Mouse (Mus musculus): ENCODE results near the gene Gadd45gip1. TPM values are rescaled to one million over a fixed set of nuclear protein-coding genes. Genes with fewer than 3 reads are reported as not detected.

The Gadd45gip1 gene
- polyA plus RNA-seq, 1 experiment from 2014 or later = 61.7 TPM

DNA sequence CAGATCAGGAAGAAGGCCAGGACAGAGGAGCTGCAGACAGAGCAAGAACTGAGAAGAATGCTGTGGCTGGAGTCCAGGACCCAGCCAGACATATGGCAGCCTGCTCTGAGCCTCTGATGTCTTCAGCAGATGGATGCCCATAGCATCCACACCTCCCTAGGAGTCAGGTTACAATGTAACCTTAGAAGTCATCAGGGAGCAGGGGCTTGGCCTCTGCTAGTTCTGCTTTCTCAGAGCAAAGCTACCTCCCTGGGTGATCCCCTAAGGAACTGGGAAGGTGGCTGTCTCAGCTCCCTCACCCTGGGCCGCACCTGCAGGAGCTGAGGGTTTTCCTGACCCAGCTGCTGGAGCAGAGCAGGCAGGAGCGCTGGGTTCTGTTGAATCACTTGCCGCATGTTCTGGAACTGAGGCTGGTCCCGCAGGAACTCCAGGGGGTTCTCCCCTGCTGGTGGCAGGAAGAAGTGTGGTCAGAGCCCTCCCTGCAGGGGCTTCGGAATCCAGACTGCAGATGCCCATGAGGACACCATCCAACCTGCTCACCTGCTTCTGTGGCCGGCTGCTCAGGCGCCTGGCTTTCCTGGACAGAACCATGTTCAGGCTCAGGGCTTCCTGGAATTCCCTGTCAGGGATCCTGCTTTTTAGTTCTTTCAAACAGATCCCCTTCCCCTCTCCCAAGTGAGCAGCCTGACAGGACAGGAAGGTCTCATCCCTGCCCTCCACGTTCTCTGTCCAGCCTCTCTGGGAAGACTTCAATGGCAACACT, 6.0 kb downstream of the Gadd45gip1 start:
- no peak for ATAC-seq
- Histone ChIP-seq H3K36me3 (peaks cover 51% of the 10 kb centered on the region), H3K27ac (no peak overlapping the region), H3K9ac (no peak overlapping the region), H3K4me1 (replicated peaks) (peaks cover 23% of the 10 kb centered on the region), H3K9me3 (no peaks in the 10 kb centered on the region), H3K4me2 (replicated peaks) (no peak overlapping the region), H3K27me3 (replicated peaks) (no peaks in the 10 kb centered on the region), H3K4me3 (replicated peaks) (no peak overlapping the region)
- WGBS = 58% methylated on average over 8 of the region's 8 CpGs

DNA sequence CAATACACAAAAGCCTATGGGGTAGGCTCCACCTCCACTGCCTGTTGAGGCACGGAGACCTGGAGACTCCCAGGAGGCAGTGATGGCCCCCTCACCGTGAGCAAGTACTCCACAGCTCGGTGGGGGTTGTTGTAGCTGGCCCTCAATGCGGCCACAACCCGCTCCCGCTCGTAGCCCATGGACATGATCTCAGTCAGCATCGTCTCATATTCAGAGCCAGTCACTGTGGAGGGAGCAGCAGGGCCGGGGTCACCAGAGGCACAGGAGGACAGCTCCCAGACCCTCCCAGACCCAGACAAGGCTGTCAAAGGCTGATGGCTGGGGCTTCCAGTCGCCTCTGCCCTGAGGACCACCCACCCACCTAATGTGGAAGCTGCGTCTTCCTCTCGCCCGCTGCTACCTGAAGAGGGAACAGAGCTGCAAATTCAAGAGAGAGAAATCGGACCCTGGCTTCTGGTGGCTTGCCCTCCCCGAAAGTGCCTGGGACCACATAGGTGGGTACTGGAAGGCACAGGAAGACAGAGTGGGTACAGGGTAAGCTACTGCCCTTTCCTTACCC, 6.7 kb downstream of the Gadd45gip1 start:
- WGBS = 87% methylated on average over 15 of the region's 15 CpGs
- peaks cover 24% of the 10 kb centered on the region for H3K4me1 ChIP-seq (replicated peaks)
- no peak overlapping the region for H3K9ac ChIP-seq
- H3K27ac ChIP-seq = no peak overlapping the region
- no peaks in the 10 kb centered on the region for H3K27me3 ChIP-seq (replicated peaks)
- no peak overlapping the region for H3K4me3 ChIP-seq (replicated peaks)
- no peak overlapping the region for H3K4me2 ChIP-seq (replicated peaks)
- H3K36me3 ChIP-seq = peaks cover 58% of the 10 kb centered on the region
- ATAC-seq = no peak
- H3K9me3 ChIP-seq = no peaks in the 10 kb centered on the region

DNA sequence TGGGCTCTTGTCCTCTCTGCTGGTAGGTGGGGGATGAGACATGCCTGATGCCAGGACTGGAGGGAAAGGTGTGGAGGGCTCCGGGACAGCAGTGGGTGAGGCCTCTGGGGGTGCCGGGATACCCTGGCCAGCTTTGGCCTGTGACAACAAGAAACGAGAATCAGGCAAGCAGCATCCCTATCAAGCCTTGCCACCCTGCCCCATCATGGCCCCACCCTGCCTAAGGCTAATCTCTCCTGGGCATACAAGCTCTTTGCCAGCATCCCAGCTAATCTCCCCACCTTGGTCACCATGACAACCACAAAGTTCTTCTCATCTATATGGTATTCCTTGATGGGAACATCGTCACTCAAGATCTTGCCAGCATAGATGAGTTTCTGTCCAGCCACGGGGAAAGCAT, 7.2 kb downstream of the Gadd45gip1 start:
- no peaks in the 10 kb centered on the region for H3K9me3 ChIP-seq
- no peak overlapping the region for H3K4me2 ChIP-seq (replicated peaks)
- no peak overlapping the region for H3K4me3 ChIP-seq (replicated peaks)
- H3K27me3 ChIP-seq (replicated peaks) = no peaks in the 10 kb centered on the region
- no peak overlapping the region for H3K9ac ChIP-seq
- WGBS = 85% methylated on average over 5 of the region's 5 CpGs
- no peak for ATAC-seq
- no peak overlapping the region for H3K27ac ChIP-seq
- peaks cover 19% of the 10 kb centered on the region for H3K4me1 ChIP-seq (replicated peaks)
- peaks cover 63% of the 10 kb centered on the region for H3K36me3 ChIP-seq

DNA sequence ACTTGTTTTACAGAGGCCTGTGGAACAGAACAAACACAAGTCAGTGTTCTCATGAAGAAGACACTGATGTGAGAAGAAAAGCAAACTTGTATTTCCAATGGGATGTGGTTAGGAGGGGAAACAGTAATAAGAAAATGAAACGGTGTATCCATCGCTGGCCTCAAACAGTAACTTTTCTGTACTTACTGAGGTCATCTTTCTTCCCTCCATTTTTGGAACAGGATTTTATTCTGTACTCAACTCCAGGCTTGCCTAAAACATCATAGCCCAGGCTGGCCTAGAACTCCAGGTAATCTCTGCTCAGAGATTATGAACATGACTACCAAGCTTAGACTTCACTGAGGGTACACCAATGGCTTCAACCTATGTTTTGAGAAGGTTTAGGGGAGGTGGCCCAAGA, 8.1 kb downstream of the Gadd45gip1 start:
- H3K9ac ChIP-seq = 0 out of 2 replicates have a peak overlapping the region, but pooled peaks have one; percentile 89
- no peaks in the 10 kb centered on the region for H3K27me3 ChIP-seq (replicated peaks)
- WGBS = 83% methylated on average over 2 of the region's 2 CpGs
- H3K4me2 ChIP-seq (replicated peaks) = peak overlapping the region; percentile 62
- H3K36me3 ChIP-seq = peaks cover 64% of the 10 kb centered on the region
- peak overlapping the region; percentile 74 for H3K4me3 ChIP-seq (replicated peaks)
- peaks cover 23% of the 10 kb centered on the region for H3K4me1 ChIP-seq (replicated peaks)
- H3K9me3 ChIP-seq = no peaks in the 10 kb centered on the region
- H3K27ac ChIP-seq = no peak overlapping the region
- no peak for ATAC-seq

DNA sequence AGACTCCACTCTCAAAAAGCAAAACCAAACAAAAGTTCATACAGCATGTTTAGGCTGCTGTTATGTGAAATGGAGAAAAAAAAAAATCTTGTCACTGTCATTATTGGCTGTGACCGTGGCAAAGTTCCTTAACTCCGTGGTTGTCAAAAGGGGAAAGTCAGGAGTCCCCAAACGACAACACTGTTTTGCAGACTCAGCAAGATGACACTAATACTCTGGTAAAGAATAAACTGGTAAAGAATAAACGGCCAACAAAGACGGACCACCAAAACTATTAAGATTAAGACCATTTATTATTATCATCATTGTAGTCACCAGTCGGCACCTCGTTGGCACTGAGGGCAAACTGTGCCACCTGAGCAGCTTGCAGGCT, 8.5 kb downstream of the Gadd45gip1 start:
- H3K27ac ChIP-seq = peak overlapping the region; percentile 83
- peak overlapping the region; percentile 89 for H3K9ac ChIP-seq
- 2% methylated on average over 7 of the region's 7 CpGs for WGBS
- H3K4me2 ChIP-seq (replicated peaks) = peak overlapping the region; percentile 62
- peaks cover 23% of the 10 kb centered on the region for H3K4me1 ChIP-seq (replicated peaks)
- H3K36me3 ChIP-seq = peaks cover 64% of the 10 kb centered on the region
- H3K9me3 ChIP-seq = no peaks in the 10 kb centered on the region
- no peaks in the 10 kb centered on the region for H3K27me3 ChIP-seq (replicated peaks)
- peak overlapping the region; percentile 74 for H3K4me3 ChIP-seq (replicated peaks)
- ATAC-seq = no peak

DNA sequence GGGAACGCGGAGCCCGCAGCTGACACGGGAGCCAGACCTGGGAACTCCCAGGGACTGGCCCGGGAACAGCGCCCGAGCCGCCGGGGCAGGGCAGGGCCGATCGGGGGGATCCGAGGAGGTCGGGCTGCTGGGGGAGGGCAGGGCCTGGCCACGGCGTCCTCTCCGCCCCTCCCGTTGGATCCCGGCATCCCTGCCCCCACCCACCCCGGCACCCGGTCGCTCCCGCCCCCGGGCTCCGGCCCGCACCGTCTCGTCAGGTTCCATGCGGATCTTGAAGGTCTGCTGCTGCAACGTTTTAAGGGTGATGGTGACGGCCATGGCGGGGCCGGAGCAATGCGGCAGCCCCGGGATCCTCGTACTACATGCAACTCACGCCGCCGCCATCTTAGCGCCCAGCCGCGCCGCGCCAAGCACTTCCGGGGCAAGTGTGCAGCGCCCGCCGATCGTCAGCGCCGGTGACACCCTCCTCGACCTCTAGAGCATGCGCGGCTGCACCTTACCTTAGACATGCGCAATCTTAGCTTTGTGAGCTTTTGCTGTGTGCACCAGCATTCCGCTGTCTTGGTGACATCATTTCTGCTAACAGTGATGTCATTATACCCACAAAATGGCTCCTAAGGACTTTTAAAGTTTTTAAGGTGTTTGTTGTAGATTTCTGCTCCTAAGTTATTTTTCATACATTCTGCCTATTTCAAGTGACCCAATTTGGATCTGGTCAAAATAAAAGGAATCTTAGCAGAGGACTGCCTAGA, 9.1 kb downstream of the Gadd45gip1 start, which contains the start of gene Rad23a:
Gene Rad23a (minus strand): TSS at position 418 of the 752 bp plus-strand sequence.
- H3K36me3 ChIP-seq = peaks cover 61% of the 10 kb centered on the region
- no peaks in the 10 kb centered on the region for H3K9me3 ChIP-seq
- peak within 1 kb of the TSS; percentile 83 for H3K27ac ChIP-seq
- peak within 1 kb of the TSS; percentile 89 for H3K9ac ChIP-seq
- under 1% methylated on average over 55 of the region's 55 CpGs for WGBS
- no peaks in the 10 kb centered on the region for H3K27me3 ChIP-seq (replicated peaks)
- peak within 1 kb of the TSS; percentile 74 for H3K4me3 ChIP-seq (replicated peaks)
- peak; percentile 97 for ATAC-seq
- peak within 1 kb of the TSS; percentile 62 for H3K4me2 ChIP-seq (replicated peaks)
- peaks cover 24% of the 10 kb centered on the region for H3K4me1 ChIP-seq (replicated peaks)

DNA sequence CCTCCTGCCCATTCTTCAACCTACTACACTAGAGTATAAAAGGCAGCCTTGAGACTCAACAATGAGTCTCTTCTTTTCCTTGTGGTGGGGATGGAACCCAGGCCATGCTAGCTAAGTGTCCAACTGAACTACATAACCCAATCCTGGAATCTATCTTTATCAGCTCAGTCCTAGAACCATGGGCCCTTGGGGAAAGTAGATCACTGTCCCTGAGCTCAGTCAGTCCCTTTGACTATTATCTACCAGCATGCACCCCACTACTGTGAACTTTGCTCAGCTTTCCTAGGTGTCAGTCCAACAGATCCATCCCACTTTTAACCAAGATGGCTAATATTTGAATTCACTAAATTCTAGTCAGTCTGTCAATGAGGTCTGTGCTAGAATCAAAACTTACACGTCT, 10.2 kb downstream of the Gadd45gip1 start:
- H3K9ac ChIP-seq = no peak overlapping the region
- 84% methylated on average over 1 of the region's 1 CpGs for WGBS
- peaks cover 24% of the 10 kb centered on the region for H3K4me1 ChIP-seq (replicated peaks)
- ATAC-seq = no peak
- H3K36me3 ChIP-seq = peaks cover 50% of the 10 kb centered on the region
- H3K4me3 ChIP-seq (replicated peaks) = no peak overlapping the region
- H3K27me3 ChIP-seq (replicated peaks) = no peaks in the 10 kb centered on the region
- no peak overlapping the region for H3K27ac ChIP-seq
- no peak overlapping the region for H3K4me2 ChIP-seq (replicated peaks)
- H3K9me3 ChIP-seq = no peaks in the 10 kb centered on the region

DNA sequence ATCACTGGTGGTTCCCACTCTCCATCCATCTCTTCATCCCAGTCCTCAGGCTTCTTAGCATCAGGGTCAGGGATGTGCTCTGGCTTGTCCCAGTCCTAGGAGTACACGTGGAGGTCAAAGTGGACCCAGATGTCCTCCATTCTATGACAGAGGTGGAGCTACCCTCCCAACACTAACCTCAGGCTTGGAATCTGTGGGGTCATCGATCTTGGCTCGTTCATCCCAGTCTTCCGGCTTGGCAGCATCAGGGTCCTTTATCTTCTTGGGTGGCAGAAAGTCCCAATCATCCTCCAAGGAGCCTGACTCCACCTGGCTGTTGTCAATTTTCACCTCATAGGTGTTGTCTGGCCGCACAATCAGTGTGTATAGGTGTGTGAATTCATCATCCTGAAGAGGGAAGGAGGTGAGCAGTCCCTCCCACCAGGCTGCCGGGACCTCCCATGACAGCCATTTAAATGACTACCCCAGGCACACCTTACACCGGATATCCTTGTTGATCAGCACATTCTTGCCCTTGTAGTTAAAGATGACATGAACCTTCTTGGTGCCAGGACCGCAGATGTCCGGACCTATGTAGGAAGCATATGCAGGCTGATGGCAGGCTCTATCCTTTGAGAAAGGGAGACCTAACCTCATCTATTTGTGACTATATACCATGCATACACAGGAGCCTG, 13.2 kb downstream of the Gadd45gip1 start:
- Histone ChIP-seq H3K4me1 (replicated peaks) (peaks cover 29% of the 10 kb centered on the region), H3K9ac (peak overlapping the region; percentile 97), H3K27me3 (replicated peaks) (no peaks in the 10 kb centered on the region), H3K4me2 (replicated peaks) (peak overlapping the region; percentile 71), H3K27ac (no peak overlapping the region), H3K36me3 (peaks cover 30% of the 10 kb centered on the region), H3K4me3 (replicated peaks) (peak overlapping the region; percentile 91), H3K9me3 (no peaks in the 10 kb centered on the region)
- ATAC-seq = no peak
- 79% methylated on average over 9 of the region's 9 CpGs for WGBS

DNA sequence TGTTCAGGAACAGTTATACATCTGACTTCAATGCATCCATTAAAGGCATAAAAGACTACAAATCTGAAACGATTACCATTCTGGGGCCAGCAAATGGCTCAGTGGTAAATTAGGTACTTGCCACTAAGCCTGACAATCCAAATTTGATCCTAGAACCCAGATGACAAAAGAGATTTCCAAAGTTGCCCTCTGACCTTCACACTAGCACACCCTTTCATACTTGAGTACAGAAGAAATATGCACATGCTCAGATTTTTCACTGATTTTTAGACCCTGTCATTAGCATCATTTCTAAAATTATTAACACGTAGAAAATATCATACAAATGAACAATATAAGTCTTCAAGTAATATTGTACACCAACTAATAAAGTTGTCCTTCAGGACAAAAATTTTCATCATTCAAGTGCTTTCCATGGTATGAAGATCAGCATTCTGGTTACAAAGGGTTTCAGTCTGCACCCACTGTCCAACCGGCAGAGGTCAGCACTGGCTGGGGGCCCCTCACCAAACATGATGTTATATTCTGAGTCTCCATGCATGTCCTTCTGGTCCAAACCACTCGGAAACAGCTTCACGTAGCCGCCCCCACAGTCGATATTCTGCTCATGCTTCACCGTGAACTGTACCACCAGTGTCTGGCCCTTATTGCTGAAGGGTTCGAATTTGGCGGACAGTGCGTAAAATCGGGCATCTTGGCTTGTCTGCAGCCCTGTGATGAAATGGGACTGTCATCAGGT, 14.2 kb downstream of the Gadd45gip1 start:
- Histone ChIP-seq H3K9me3 (no peaks in the 10 kb centered on the region), H3K4me3 (replicated peaks) (peak overlapping the region; percentile 91), H3K4me2 (replicated peaks) (peak overlapping the region; percentile 71), H3K27ac (peak overlapping the region; percentile 88; the same call in 1 of the 2 replicates), H3K9ac (peak overlapping the region; percentile 97), H3K27me3 (replicated peaks) (no peaks in the 10 kb centered on the region), H3K36me3 (peaks cover 30% of the 10 kb centered on the region), H3K4me1 (replicated peaks) (peaks cover 29% of the 10 kb centered on the region)
- WGBS = 11% methylated on average over 12 of the region's 12 CpGs
- no peak for ATAC-seq

DNA sequence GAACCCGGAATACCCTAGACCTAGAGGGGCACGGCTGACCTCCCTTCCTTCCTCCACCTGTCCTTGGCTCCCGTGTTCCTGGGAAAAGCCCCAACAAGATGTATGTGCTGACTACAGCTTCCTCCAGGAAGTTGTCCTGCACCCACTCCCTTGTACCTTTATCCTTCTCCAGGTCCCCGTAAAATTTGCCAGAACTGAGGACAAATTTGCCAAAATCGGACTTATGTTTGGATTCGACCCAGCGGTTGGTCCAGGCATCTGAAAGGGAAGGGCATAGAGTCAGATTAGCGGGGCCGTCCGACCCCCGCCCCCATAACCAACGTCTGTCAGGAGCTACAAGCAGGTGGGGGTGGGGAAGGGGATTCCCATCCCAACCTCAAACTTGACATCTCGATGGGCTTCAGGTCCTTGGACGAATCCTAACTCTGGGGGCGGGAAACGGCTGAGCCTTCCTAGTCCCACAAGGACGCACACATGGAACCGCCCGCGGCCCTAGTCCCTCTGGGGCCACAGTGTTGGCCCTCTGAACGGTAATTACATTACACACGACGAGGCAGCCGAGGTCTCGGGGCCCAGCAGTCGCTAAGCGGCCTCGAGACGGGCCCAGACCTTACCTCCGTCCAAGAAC, 14.9 kb downstream of the Gadd45gip1 start:
- ATAC-seq = peak; percentile 37
- no peaks in the 10 kb centered on the region for H3K9me3 ChIP-seq
- peak overlapping the region; percentile 88 for H3K27ac ChIP-seq
- no peaks in the 10 kb centered on the region for H3K27me3 ChIP-seq (replicated peaks)
- peak overlapping the region; percentile 97 for H3K9ac ChIP-seq
- H3K36me3 ChIP-seq = peaks cover 30% of the 10 kb centered on the region
- peaks cover 29% of the 10 kb centered on the region for H3K4me1 ChIP-seq (replicated peaks)
- peak overlapping the region; percentile 71 for H3K4me2 ChIP-seq (replicated peaks)
- peak overlapping the region; percentile 91 for H3K4me3 ChIP-seq (replicated peaks)
- WGBS = under 1% methylated on average over 30 of the region's 30 CpGs
